Mouse (Mus musculus) bone marrow macrophage, adult 2 months (primary cell): ENCODE data around the gene Col4a1.

Experiments used
- CTCF ChIP-seq: IDR thresholded peaks from 2 replicates; pipeline ENCODE4 v1.5.1; 2012; ENCODE audit warnings: low read depth, mild to moderate bottlenecking, low read length, moderate library complexity
- POLR2A ChIP-seq: IDR thresholded peaks from 2 replicates; pipeline ENCODE4 v1.6.1; 2012; ENCODE audit warnings: mild to moderate bottlenecking, low read depth, low read length, borderline replicate concordance

DNA sequence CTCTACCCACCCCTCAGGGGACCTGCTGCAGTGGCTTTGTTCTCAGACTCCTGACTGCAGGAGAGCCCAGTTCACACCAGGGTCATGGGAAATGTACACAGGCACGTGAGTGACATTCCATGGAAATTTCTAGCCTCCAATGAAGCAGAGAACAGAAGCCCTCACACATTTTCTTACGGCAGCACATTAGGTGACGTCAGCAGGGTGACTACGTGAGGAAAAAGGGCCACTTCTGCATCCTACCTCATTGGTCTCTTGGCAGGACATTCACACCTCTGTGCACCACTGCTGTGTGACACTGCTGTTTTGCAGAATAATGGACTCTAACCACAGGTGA lies 130.5 kb downstream of the Col4a1 start:
- TF ChIP-seq POLR2A (no peak), CTCF (no peak)
